Mouse (Mus musculus) spleen, postnatal 4 days (tissue): Measurements from ENCODE around the gene Obscn.
A peak's percentile ranks its signal among the peaks of the same experiment; 100 is the strongest.
"Not testable (repeated sequence)": the region's sequence is repeated elsewhere in the genome, so short reads cannot be mapped to it uniquely, and the experiment has no call there.

Source experiments
- DNase-seq, 2 experiments: peaks; one replicate each; pipeline ENCODE4 v3.0.0; 2022; ENCODE audit warnings: low spot score in 2 of 2

Obscn gene

DNA sequence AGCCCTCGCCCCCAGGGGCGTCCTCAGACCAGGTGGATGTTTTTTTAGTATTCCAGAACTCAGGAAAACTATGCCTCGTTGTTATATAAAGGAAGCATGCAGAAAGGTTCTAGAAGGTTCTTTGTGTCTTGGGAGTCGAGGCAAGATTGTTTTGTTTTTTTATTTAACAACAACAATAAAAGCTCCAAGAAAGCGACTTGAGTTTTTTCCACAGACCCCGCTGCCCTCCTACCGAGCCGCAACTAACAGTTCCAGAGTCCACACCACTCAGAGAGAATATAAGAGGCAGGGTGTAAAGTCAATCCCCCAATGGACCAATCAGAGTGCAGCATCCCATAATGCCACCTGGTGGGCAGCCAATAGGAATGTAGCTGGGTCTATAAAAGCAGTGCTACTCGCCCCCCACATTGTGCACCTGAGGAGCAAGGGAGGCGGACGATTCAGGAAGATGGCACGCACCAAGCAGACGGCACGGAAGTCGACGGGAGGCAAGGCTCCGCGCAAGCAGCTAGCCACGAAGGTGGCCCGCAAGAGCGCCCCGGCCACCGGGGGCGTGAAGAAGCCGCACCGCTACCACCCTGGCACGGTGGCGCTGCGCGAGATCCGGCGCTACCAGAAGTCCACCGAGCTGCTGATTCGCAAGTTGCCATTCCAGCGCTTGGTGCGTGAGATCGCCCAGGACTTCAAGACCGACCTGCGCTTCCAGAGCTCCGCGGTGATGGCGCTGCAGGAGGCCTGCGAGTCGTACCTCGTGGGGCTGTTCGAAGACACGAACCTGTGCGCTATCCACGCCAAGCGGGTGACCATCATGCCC is 174.6 kb downstream of the Obscn start:
- no peak for DNase-seq

DNA sequence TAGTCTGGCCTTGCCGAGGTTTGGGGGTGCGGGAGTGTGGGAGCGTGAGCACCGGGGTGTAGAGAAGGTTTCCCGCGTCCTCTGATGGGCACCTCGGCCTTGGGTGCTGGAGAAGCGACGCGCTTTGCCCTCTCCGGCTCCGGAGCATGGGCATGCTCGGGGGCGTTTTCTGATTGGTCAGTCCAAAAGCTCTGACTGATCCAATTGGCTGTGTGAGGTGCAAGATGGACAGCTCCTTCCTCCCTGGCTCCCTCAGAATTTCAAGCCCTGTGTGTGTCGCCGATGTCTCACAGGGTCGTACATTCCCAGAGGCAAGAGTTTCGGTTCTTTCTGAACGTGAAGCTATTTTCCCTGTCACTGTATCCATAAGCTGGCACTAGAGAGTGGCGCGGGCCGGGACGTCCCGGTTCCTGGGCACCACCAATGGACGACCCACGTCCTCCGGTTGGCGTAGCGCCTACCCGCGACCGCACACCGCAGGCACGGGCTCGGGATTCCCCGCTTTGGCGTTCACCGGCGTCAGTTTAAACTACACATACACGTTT is 176.2 kb downstream of the Obscn start:
- DNase-seq = peak; percentile 88 to 89

DNA sequence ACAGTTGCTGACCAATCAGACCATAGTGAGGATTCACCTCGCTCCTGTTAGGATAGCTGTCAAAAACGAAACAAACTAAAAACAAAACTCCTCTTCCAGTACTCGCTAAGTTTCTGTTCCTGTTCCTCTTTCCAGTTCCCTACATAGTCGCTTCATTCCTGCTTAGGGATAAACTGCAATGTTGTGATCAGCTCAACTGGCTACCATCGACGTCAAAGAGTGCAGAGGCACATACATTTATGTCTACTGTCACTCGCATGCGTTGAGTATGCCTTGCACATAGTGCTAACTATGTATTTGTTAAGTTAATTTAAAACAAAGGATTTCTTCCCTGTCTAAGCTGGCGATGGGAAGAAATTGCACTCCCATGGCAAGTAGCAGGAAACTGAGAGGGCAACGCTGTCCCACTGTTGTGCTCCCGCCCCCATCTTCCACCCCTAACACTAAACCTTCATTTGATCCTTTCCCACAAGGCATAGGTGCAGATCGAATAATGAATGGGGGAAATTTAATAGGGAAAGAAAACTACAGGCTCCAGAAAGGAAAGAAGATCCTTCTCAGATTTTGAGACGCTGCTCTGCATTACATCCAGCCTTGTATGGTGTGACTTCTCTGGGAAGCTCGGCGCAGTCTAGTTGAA is 176.9 kb downstream of the Obscn start:
- DNase-seq = no peak

DNA sequence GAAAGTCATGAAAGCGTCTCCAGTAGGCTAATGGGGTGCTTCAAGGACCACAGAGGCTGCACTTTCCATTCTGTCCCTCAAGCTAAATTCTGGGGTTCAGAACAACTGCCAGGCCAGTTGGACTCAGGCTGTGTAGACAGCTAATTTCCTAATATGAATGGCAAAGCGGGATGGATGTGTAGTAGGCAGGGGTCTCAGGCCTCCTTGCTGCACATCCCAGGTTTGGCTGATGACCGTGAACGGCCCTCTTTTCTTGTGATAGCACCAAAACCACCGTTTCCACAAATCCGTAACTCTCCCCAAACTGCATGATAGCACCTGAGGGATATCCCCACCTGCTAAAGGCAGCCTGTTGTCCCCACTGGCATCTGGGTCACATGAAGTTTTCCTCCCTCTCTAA is 177.7 kb downstream of the Obscn start:
- peak in 1 of 2 experiments; percentile 61 for DNase-seq

DNA sequence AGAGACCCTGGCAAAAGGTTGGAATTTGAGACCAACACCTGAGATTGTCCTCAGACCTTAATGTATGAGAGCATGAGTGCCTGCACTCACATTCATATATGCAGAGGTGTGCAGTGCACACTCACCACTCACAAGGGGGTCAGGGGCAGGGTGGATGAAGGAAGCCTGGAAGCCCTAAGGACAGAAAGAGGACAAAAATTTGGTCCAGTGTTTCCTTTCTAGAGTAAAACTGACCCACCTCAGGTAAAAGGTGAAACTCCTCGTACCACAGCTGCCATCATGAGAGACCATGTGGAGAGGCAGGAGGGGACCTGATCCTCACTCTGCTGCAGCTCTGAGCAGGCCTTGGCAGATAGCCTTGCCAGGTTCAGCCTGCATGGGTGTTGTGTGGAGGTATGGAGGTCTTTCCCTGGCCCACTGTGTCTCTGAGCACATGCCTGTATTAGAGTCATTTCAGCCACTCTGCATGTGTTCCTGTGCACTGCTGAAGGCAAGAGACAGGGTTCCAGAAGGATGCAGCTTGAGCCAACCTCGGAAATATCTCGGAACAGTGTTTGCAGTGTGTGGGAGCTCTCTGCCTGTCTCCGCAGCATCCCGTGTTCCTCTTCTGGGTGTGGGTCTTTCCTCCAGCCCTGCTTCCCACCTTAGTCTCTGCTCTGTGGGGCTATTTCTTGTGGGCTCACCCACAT is 178.8 kb downstream of the Obscn start:
- peak in 1 of 2 experiments; percentile 63 for DNase-seq

DNA sequence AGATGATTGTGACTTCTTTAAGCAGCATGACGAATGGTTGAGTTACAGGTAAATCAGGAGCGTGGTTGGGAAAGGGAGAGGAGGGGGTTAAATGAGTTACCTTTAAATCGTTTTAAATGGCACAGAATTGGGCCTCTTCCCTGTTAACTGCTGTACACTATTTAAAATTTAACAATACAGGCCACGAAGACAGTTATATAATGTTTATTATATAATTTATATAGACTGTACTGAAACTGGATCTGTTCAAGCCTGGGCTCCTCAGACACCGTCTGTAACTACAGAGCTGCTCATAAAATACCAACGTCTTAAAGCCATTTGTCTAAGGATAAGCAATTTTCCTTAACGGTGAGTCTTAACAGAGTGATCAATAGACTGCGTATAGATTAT is 180.3 kb downstream of the Obscn start:
- no peak for DNase-seq

DNA sequence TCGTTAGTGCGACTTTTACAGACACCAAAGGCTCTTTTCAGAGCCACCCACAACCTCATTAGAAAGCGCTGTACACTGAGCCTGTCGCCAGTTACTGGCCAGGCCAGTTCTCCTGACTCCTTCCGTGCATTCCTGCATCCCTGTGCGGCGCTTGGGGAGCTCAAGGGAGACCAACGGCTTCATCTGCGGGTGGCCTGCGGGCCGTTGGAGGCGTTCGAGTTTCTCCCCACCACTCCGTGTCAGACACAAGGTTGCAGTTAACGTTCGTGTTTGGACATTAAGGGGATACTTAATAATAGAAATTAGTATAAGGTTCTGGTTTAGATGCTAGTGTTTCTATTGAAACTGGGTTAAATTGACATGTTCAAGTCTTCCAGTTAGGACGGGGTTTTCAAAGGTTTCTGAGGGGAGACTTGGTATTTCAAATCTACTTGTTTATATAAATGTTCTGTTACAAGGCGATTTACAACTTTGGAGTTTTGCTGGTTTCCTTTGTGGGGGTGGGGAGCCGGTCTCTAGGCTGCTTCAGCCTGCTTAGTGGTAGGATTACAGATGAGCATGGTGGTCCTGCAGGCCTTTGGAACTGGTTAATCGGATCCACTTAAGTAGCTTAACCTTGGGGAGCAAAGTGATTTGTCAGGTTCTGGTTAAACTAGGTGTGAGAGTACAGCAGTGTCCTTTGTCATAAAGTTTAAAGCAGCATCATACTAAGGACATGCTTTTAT is 180.9 kb downstream of the Obscn start:
- peak in 1 of 2 experiments; percentile 65 for DNase-seq

DNA sequence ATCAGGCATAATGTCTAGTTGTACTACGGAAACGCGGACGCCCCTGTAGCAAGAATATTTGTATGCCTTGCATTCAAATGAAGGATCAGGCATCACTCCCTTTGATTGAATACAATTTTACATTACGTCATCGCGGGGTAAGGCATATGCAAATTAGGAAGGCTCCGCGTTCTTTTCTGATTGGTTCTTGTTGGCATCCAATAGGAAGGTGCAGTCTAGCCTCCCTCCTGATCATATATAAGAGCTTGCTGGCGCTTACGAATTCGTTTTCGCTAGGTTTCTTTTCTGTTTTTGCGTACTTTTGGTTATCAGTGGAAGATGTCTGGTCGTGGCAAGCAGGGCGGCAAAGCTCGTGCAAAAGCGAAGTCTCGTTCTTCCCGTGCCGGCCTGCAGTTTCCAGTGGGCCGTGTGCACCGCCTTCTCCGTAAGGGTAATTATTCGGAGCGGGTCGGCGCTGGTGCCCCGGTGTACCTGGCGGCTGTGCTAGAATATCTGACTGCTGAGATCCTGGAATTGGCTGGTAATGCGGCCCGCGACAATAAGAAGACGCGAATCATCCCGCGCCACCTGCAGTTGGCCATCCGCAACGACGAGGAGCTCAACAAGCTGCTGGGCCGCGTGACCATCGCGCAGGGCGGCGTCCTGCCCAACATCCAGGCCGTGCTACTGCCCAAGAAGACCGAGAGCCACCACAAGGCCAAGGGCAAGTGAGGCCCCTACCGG is 181.6 kb downstream of the Obscn start, which contains the start of the genes Hist3h2a and Trim17:
TSS of gene Hist3h2a (plus strand) at position 266 of the 723 bp plus-strand sequence.
TSS of gene Trim17 (plus strand) at position 266 of the 723 bp plus-strand sequence.
- DNase-seq = peak; percentile 85 to 91

DNA sequence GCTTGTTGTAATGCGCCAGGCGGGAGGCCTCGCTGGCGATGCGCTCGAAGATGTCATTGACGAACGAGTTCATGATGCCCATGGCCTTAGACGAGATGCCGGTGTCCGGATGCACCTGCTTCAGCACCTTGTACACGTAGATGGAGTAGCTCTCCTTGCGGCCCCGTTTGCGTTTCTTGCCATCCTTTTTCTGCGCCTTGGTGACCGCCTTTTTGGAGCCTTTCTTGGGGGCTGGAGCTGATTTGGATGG is 182.1 kb downstream of the Obscn start:
- DNase-seq = not testable (repeated sequence)

DNA sequence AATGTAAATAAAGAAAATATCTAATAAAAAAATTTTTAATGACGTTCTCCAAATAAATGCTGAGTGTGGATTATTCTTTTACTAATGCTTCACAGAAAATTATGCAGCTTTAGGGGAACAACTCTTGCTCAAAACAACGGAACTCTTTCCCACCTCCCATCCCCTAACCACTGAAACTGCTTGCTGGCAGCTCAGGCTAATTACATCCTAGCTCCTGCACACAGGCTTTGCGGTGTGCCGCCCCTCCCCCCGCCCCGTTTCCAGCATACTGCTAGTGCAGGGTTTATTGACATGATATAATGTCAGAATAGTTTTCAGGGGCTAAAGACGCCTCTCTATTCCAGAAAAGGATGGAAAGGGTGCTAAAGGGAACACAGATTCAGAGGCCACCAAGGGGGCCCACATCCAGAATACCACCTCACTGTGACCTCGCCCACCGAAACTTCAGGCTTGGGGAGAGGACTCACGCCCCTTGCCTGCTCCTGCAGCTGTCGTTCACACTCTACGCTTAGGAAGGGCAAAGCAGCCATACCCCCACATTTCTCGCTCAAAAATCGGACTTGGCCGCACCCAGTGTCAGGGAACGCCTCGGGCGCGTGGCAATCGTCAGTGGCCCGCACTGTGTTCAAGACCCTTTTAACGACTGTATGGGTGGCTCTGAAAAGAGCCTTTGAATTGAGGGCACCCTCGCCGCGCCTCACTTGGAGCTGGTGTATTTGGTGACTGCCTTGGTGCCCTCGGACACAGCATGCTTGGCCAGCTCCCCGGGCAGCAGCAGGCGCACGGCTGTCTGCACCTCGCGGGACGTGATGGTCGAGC is 182.6 kb downstream of the Obscn start:
- peak; percentile 60 to 82 for DNase-seq

DNA sequence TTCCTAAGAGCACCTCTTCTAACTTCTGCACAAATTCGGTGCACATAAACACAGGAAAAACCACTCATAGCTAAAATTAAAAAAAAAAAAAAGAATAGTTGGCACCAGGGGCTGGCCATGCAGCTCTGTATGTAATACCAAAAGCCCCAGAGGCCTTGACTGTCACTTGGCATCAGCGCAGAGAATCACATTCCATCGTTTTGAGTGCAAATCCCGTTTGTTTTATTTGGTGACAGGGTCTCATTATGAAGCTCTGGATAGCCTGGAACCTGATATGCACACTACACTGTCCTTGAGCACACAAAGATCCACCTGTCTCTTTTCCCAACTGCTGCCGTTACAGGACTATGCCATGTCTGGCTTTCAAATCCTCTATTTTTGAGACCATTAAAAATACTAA is 185.0 kb downstream of the Obscn start:
- DNase-seq = no peak

DNA sequence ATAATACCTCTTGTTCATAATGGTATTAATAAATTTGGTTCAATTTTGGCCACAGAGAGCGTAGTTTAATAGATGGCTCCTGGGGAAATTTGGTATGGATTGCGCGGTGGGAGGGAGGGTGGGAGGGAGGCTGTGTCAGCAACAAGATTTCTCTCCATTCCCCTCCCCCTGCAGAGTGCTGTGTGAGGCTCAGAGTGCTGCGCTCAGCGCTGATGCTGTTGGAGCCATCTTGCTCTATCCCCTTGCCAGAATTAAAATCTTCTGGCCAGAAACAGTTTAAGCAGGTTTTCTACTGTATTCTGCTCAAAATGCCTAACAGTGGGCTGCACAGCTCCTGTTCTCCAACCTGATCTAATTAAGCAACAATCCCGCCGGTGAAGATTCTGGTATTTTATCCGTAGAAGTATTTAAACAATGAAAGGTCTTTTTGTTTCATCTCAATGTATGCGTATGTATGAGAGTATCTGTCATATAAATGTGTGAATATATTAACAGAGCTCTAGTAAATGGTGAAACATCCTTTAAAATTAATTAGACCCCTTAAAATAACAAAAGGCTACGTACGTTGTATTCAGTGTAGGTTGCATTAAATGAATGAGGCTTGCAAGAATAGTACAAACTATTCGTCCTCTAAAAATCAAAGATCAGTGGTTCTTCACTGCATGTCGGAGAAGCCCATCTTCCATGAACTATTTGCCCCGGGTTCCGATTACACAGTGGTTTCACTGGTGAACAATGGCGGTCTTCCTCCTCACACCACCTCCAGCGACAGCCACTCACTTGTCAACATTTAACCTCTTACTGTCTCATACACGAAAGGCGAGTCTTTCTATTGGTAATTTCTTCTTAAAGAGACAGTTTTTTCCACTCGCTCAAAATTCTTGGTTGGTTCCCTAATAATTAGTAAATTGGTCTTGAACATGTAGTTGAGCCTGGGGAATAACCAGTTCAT is 186.4 kb downstream of the Obscn start:
- DNase-seq = no peak

DNA sequence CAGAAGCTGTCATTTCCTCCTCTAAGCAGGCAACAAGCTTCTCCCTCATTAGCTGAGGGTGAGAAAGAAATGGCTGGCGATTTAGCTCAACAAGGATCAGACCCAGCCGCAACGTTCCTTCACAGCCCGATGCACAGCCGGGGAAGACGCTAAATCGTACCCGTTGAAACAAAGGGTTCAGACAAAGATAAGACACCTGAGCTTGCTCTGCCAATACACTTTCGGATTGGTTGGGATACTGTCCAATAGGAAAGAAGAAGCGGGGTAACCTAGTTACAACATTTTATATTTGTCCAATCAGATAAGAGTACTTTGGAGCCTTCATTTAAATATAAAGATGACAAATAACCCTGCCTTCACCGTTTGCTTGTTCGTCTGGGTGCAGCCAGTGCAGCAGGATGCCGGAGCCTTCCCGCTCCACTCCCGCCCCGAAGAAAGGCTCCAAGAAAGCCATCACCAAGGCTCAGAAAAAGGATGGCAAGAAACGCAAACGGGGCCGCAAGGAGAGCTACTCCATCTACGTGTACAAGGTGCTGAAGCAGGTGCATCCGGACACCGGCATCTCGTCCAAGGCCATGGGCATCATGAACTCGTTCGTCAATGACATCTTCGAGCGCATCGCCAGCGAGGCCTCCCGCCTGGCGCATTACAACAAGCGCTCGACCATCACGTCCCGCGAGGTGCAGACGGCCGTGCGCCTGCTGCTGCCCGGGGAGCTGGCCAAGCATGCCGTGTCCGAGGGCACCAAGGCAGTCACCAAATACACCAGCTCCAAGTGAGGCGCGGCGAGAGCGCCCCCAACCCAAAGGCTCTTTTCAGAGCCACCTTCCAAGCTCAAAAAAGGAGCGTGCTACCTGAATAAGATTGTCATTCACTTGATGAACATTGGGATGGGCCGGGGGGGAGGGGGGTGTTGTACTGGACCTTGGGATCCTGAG is 187.4 kb downstream of the Obscn start, which contains the start of gene Hist3h2ba:
TSS of gene Hist3h2ba (plus strand) at position 379 of the 938 bp plus-strand sequence.
- peak; percentile 71 to 83 for DNase-seq

DNA sequence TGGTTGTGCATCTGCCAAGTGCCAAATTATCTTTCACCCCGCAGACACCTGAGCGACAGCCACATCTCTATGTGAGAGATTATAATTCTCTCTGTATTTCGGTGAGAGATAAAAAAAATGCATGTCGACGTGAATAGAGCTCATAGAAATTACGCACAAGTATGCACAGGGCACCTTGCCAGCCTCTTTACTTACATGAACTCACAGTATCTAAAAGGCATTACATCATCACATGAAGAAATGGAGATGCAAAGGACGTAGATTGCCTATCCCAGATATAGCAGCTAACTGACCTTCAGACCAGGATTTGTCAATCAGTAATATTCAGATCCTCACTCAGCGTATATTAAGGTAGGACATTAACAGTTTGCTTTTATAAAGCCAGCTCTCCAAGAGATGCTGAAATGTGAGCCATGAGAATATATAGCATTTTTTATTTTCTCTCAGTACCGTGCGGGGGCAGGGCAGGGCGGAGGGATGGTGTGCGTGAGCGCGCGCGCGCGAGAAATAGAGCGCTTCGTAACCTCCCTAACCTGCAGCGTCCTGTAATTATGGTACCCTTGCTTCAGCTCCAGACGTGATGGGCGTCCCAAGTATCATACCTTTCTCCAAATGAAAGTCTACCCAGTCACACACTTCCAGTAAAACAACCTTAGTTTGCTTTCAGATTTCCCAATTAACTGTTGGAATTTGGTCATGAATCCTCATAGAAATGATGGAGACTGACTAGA is 188.2 kb downstream of the Obscn start:
- DNase-seq = peak in 1 of 2 experiments; percentile 72

DNA sequence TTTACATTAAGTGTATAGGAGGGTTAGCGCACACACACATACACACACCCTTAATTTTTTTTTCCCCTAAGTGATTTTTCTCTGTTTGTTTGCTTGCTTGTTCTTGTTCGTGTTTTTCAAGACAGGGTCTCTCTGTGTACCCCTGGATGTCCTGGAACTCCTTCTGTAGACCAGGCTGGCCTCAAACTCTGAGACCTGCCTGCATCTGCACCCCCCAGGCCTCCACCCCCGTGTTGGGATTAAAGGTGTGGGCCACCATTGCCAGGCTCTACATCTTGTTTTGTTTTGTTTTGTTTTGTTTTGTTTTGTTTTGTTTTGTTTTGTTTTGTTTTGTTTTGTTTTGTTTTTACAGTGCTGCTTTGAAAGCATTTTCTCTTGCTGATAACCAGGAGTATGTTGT is 188.9 kb downstream of the Obscn start:
- DNase-seq = no peak
